11 mouse cellular contexts compared by ENCODE assay signal in genomic region chr3:69502009-69502408, GRCm38 (mm10).
DNase-seq lines count a peak whose midpoint lies in the region; ATAC-seq and TF ChIP-seq lines count a peak whose summit lies in the region.
"Had no signal": no experiment of that assay in that cellular context is flagged by ENCODE, and none has a peak within 500 bp of the region (broad histone marks: within the 10 kb centered on the region; RNA-seq: fewer than 3 reads in every experiment).

No protein-coding gene starts in this region.

- peaks cover 15% of the 10 kb centered on the region for H3K4me1 ChIP-seq in forebrain, embryonic 13.5 days
- H3K4me1 ChIP-seq in midbrain, embryonic 11.5 days (ENCODE audit: control insufficient read depth, insufficient read depth, low read length): no peaks in the 10 kb centered on the region
- 0 out of 2 replicates have a peak, but pooled peaks cover 2% of the 10 kb centered on the region for H3K4me1 ChIP-seq in intestine, embryonic 16.5 days (ENCODE audit: control insufficient read depth, insufficient read depth, low read length)
- H3K4me1 ChIP-seq in cerebellum, adult 2 months (ENCODE audit: control insufficient read depth, insufficient read depth, low read length): peaks cover 5% of the 10 kb centered on the region

- H3K4me2 ChIP-seq in forebrain, embryonic 13.5 days: no peak overlapping the region
- H3K4me2 ChIP-seq in midbrain, embryonic 11.5 days: no peak overlapping the region
- no peak overlapping the region for H3K4me2 ChIP-seq in intestine, embryonic 16.5 days (ENCODE audit: low read depth, low read length)

- TF ChIP-seq CTCF in cerebellum, adult 2 months (IDR thresholded peaks at IDR 0.05; ENCODE audit: borderline replicate concordance, insufficient read depth, low read depth, low read length): no peak

- TF ChIP-seq POLR2A in cerebellum, adult 2 months (IDR thresholded peaks at IDR 0.05; ENCODE audit: borderline replicate concordance, insufficient read depth, low read length): no peak

- H3K9me3 ChIP-seq in forebrain, embryonic 13.5 days (replicated peaks): no peaks in the 10 kb centered on the region
- no peaks in the 10 kb centered on the region for H3K9me3 ChIP-seq in midbrain, embryonic 11.5 days (ENCODE audit: control insufficient read depth, low read length)
- H3K9me3 ChIP-seq in intestine, embryonic 16.5 days (ENCODE audit: control insufficient read depth, low read length): no peaks in the 10 kb centered on the region

- no peaks in the 10 kb centered on the region for H3K36me3 ChIP-seq in forebrain, embryonic 13.5 days (ENCODE audit: poor library complexity, severe bottlenecking)
- no peaks in the 10 kb centered on the region for H3K36me3 ChIP-seq in midbrain, embryonic 11.5 days (ENCODE audit: control insufficient read depth, insufficient read depth, low read length)
- no peaks in the 10 kb centered on the region for H3K36me3 ChIP-seq in intestine, embryonic 16.5 days (ENCODE audit: control insufficient read depth, insufficient read depth, low read length)

- ATAC-seq in forebrain, embryonic 13.5 days: peak; percentile 79
- ATAC-seq in midbrain, embryonic 11.5 days (ENCODE audit: low FRiP score): peak; percentile 69; the same call in 1 of the 2 replicates
- ATAC-seq in intestine, embryonic 16.5 days: no peak
- ATAC-seq: Patski had no signal

- no peaks in the 10 kb centered on the region for H3K27me3 ChIP-seq in forebrain, embryonic 13.5 days
- no peaks in the 10 kb centered on the region for H3K27me3 ChIP-seq in midbrain, embryonic 11.5 days (ENCODE audit: control insufficient read depth, insufficient read depth, low read length)
- H3K27me3 ChIP-seq in intestine, embryonic 16.5 days (replicated peaks; ENCODE audit: control insufficient read depth, insufficient read depth, low read length): no peaks in the 10 kb centered on the region
- H3K27me3 ChIP-seq in cerebellum, adult 2 months (ENCODE audit: control insufficient read depth, insufficient read depth, low read length): no peaks in the 10 kb centered on the region
- H3K27me3 ChIP-seq: Patski had no signal

- no peak overlapping the region for H3K4me3 ChIP-seq in forebrain, embryonic 13.5 days
- no peak overlapping the region for H3K4me3 ChIP-seq in midbrain, embryonic 11.5 days (ENCODE audit: low read depth, low read length)
- no peak overlapping the region for H3K4me3 ChIP-seq in intestine, embryonic 16.5 days (ENCODE audit: low read length)
- no peak overlapping the region for H3K4me3 ChIP-seq in cerebellum, adult 2 months (replicated peaks; ENCODE audit: insufficient read depth, low read depth, low read length)

- no peak overlapping the region for H3K9ac ChIP-seq in forebrain, embryonic 13.5 days
- H3K9ac ChIP-seq in midbrain, embryonic 11.5 days (ENCODE audit: low read length): no peak overlapping the region
- H3K9ac ChIP-seq in intestine, embryonic 16.5 days (ENCODE audit: low read depth, low read length): no peak overlapping the region

- peak; percentile 34 for DNase-seq in gastrocnemius, adult 18-20 months (ENCODE audit: low spot score)
- no peak for DNase-seq in gastrocnemius, postnatal 10 days
- DNase-seq in ES-CJ7 (ENCODE audit: low read depth, low spot score): peak; percentile 21
- DNase-seq in midbrain, embryonic 11.5 days (ENCODE audit: low spot score, missing footprints): no peak
- no peak for DNase-seq in cerebellum, adult 2 months
- DNase-seq in thymus, postnatal 4 days: no peak
- DNase-seq: kidney, adult 18-20 months; liver had no signal

- 25% methylated on average over 6 of the region's 6 CpGs for WGBS in forebrain, embryonic 13.5 days
- 27% methylated on average over 6 of the region's 6 CpGs for WGBS in midbrain, embryonic 11.5 days
- 39% methylated on average over 6 of the region's 6 CpGs for WGBS in intestine, embryonic 16.5 days
- WGBS in cerebellum, adult 2 months: 42% methylated on average over 6 of the region's 6 CpGs

- H3K27ac ChIP-seq in forebrain, embryonic 13.5 days: peak overlapping the region; percentile 51
- H3K27ac ChIP-seq in midbrain, embryonic 11.5 days (ENCODE audit: low read depth, low read length): no peak overlapping the region
- H3K27ac ChIP-seq in intestine, embryonic 16.5 days (ENCODE audit: low read length): no peak overlapping the region
- H3K27ac ChIP-seq in cerebellum, adult 2 months (ENCODE audit: insufficient read depth, low read length): no peak overlapping the region

Comparison
In these comparisons a context has a peak if more than half of its experiments do, and no peak if none do; other contexts are left out.
1. DNase-seq: peak in gastrocnemius, adult 18-20 months (single experiment) and ES-CJ7 (single experiment); none in gastrocnemius, postnatal 10 days (single experiment), midbrain, embryonic 11.5 days (single experiment), cerebellum, adult 2 months (0 of 2) and thymus, postnatal 4 days (single experiment).